Mouse (Mus musculus): ENCODE measurements around the gene A3galt2.

GRCm38 (mm10) chr4:128721061-128721648 is 34.0 kb upstream of the A3galt2 start:
- no peak for TF ChIP-seq CTCF (IDR thresholded peaks at IDR 0.05; ENCODE audit: low read depth, low read length)
- TF ChIP-seq POLR2A (IDR thresholded peaks at IDR 0.05; ENCODE audit: borderline replicate concordance, low read depth, low read length) = no peak
